Mouse (Mus musculus) adrenal gland, postnatal 4 days (tissue): ENCODE data around the gene Vstm5. TPM values are rescaled to one million over a fixed set of nuclear protein-coding genes. Genes with fewer than 3 reads are reported as not detected.
"Not testable (repeated sequence)": the region's sequence is repeated elsewhere in the genome, so short reads cannot be mapped to it uniquely, and the experiment has no call there.

ENCODE experiments used
- DNase-seq, 2 experiments: peaks; one replicate each; pipeline ENCODE4 v3.0.0; 2021 to 2022; ENCODE audit warnings: low spot score in 2 of 2, mixed read lengths in 2 of 2
- total RNA-seq, 2 experiments: library from RNA; stranded (reverse); gene quantifications; 2 replicates each; pipeline ENCODE4 v1.2.3; 2021

Gene Vstm5
- total RNA-seq, 2 experiments from 2014 or later: 1.5 to 2.0 TPM

- DNase-seq: no peak
These were observed 17.4 kb downstream of the Vstm5 start for GRCm38 (mm10) chr9:15256214-15256613.

GRCm38 (mm10) chr9:15261980-15262379, 23.1 kb downstream of the Vstm5 start:
- no peak for DNase-seq

GRCm38 (mm10) chr9:15263487-15263886, 24.6 kb downstream of the Vstm5 start:
- no peak for DNase-seq

GRCm38 (mm10) chr9:15273981-15274380, 35.1 kb downstream of the Vstm5 start:
- DNase-seq: no peak

- no peak for DNase-seq
These were observed 38.0 kb downstream of the Vstm5 start for GRCm38 (mm10) chr9:15276855-15277254.

- no peak for DNase-seq
These were observed 39.5 kb downstream of the Vstm5 start for GRCm38 (mm10) chr9:15278343-15278742.

GRCm38 (mm10) chr9:15279139-15279648, 40.3 kb downstream of the Vstm5 start:
- no peak for DNase-seq

GRCm38 (mm10) chr9:15279649-15280490, 41.0 kb downstream of the Vstm5 start, which contains the start of gene Med17:
TSS of gene Med17 (minus strand) at chr9:15279931.
- DNase-seq: peak; percentile 76 to 85

- no peak for DNase-seq
These were observed 41.6 kb downstream of the Vstm5 start for GRCm38 (mm10) chr9:15280491-15280879.

GRCm38 (mm10) chr9:15285443-15285842, 46.6 kb downstream of the Vstm5 start:
- no peak for DNase-seq

GRCm38 (mm10) chr9:15287846-15288245, 49.0 kb downstream of the Vstm5 start:
- no peak for DNase-seq

- no peak for DNase-seq
These were observed 49.6 kb downstream of the Vstm5 start for GRCm38 (mm10) chr9:15288402-15288801.

GRCm38 (mm10) chr9:15289251-15289650, 50.4 kb downstream of the Vstm5 start:
- no peak for DNase-seq

GRCm38 (mm10) chr9:15297112-15297511, 58.3 kb downstream of the Vstm5 start:
- no peak for DNase-seq

GRCm38 (mm10) chr9:15298451-15298850, 59.6 kb downstream of the Vstm5 start:
- no peak for DNase-seq

- DNase-seq: no peak
These were observed 61.2 kb downstream of the Vstm5 start for GRCm38 (mm10) chr9:15300056-15300455.

GRCm38 (mm10) chr9:15301399-15301798, 62.6 kb downstream of the Vstm5 start:
- no peak for DNase-seq

- DNase-seq: not testable (repeated sequence)
These were observed 63.2 kb downstream of the Vstm5 start for GRCm38 (mm10) chr9:15302006-15302405.

- no peak for DNase-seq
These were observed 64.0 kb downstream of the Vstm5 start for GRCm38 (mm10) chr9:15302881-15303280.

- peak; percentile 97 for DNase-seq
These were observed 66.9 kb downstream of the Vstm5 start, which contains the start of gene Taf1d for GRCm38 (mm10) chr9:15305503-15306397. TSS of gene Taf1d (plus strand) at chr9:15306214.

- no peak for DNase-seq
These were observed 67.7 kb downstream of the Vstm5 start, which contains the start of gene 4931406C07Rik for GRCm38 (mm10) chr9:15306398-15307119. TSS of gene 4931406C07Rik (minus strand) at chr9:15306448.
